Mouse (Mus musculus) liver, postnatal 0 days (tissue): ENCODE results near the gene Sulf2.

Experiments used
- CTCF ChIP-seq: sonication (generic); IDR thresholded peaks from 2 replicates; pipeline ENCODE4 v1.5.1; 2016; ENCODE audit warnings: antibody characterized with exemption, low read depth
- EP300 ChIP-seq: IDR thresholded peaks from 2 replicates; pipeline ENCODE4 v1.6.1; 2016; ENCODE audit warnings: antibody characterized with exemption, low read depth, mild to moderate bottlenecking

DNA sequence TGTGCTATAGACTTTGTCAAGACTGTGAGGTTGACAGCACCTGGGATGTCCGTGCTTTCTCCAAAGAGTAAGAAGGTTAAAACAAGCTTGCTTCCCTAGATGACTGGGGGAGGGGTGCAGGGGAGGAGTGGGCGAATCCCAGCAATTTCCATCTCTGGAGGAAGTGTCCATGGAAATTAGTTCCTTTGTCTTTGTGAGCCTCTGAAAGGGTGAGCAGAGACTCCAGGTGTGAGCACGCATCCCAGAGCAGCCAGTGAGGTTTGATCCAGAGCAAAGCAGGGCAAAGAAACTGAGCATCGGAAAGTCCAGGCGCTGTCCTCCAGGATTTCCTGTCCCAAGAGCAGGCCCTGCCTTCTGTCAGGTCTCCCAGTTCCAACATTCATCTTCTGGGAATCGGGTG, 81.1 kb downstream of the Sulf2 start:
- no peak for TF ChIP-seq CTCF
- TF ChIP-seq EP300 = no peak
